Mouse (Mus musculus): ENCODE results near the gene Eif4a2.
"Not testable (repeated sequence)": the region's sequence is repeated elsewhere in the genome, so short reads cannot be mapped to it uniquely, and the experiment has no call there.

Gene Eif4a2

DNA sequence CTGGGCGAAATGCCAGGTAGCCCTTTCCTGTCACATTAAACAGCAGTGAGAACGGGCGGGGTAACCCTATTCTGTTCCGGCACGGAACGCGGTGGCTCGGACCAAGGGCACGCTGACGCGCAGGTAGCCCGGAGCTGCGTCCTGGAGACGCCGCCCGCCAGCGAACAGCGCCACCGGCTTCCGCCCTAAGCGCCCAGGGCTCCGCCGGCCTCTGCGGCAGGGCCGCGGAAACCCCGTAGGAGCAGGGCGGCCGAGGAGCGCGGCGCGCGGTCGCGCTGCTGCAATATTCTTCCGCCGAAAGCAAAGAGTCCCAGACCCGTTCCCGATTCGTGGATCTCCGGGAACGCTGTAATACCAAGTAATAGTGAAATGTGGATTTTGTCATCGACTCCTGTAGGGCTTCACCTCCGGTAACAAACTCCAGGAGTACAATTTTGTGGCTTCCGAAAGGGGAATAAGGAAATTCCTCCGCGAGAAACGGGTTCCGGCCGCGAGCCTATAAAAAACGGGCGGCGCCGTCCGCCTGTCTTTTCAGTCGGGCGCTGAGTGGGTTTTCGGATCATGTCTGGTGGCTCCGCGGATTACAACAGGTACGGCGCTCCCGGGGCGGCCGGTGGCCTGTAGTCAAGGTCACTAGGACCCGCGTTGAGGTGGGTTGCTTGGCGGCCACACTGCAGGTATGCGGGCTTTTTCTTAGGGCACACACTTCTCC is at the start of gene Eif4a2:
TSS of gene Eif4a2 (plus strand) at position 214 of the 712 bp plus-strand sequence.
- DNase-seq (ENCODE audit: low read depth, low spot score): peak; percentile 91

DNA sequence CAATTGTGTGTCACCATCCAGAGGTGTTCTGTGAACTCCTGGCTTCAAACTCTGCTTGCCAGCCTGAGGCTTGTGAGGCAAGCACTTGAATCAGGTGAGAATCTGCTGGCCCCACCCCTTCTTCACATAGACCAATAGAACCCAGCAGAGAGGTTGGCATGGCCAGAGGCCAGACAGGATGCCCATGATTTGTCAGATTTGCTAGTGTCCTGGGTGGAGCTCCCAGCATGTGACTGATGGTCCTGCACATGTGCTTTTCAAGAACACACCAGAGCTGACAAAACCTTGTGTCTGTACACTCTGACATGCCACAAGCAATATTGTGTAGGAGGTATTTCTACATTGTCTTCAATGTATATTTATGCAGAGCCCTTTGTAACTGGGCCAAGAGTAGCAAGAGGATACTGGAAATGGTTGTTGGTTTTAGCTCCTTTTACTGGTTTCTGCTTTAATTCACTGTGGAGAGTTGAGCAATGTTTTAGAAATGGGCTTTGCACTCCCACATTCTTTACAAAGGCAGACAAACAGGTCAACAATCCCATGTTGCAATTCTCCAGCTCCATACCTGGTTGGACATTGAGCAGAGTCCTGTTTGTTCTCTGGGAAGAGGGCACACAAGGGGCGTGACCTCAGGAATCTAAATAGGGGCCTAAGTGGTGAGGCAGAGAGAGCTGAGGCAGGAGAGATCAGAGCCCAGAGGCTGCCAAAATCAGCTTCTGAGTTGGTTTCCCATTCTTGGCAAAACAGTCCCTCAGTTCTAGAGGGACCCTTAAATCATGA is 49.4 kb upstream of the Eif4a2 start, which contains the start of gene Kng1:
TSS of gene Kng1 (plus strand) at position 198 of the 780 bp plus-strand sequence.
- not testable (repeated sequence) for DNase-seq (ENCODE audit: low read depth, low spot score)

DNA sequence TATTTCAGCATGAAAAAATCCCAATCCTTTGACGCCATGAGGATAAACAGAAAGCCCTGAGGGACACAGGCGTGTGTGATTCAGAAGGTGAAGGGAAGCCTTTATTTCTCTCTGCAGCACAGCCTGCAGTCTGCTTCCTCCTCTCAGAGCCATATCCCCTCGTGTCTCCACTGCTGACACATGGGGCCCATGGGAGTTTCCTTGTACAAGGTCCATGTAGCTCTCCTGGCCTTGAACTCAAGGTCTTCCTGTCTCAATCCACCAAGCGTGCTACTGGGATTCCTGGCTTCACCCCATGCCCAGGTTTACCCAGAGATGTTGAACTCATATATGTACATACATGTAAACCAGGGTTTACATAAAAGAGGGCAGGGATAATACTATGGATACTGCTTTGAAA is 47.6 kb upstream of the Eif4a2 start:
- not testable (repeated sequence) for DNase-seq (ENCODE audit: low read depth, low spot score)

DNA sequence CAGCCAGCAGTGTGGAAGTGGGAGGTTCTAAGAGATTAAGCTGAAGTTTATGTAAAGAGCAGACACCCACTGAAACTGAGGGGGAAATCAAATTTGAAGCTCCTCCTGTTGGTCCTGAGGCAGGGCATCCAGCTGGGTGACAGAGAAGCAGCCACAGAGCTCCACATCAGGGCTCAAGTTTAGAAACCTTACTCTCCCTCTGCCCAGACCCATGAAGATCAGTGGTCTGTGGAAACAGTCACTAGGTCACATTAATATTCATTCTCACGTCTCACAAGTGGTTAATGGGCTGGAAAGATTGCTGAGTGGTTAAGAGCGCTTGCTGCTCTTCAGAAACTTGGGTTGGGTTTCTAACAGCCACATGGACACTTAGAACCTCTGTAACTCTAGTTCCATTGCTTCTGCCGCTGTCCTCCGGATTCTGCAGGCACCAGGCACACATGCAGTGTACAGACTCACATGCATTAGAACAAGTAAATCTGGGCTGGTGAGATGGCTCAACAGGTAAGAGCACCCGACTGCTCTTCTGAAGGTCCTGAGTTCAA is 46.4 kb upstream of the Eif4a2 start:
- DNase-seq (ENCODE audit: low read depth, low spot score): not testable (repeated sequence)

DNA sequence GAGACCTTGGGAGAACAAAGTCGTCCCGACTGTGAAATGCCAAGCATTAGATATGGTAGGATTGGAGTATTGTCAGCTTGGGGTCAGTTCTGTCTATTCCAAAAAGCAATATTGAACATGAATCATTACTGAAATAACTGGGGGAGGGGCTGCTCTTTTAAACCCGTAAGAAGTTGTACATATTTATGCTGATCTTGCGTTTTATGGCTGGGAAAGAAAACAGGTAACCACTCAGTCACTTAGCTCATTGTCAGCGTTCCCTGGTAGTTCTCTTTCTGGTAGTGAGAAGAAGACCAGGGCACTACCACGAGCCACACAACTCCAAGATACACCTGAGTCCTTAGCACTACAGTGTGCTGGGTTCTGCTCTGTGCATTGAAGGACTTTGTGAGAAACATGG is 29.7 kb upstream of the Eif4a2 start:
- not testable (repeated sequence) for DNase-seq (ENCODE audit: low read depth, low spot score)

DNA sequence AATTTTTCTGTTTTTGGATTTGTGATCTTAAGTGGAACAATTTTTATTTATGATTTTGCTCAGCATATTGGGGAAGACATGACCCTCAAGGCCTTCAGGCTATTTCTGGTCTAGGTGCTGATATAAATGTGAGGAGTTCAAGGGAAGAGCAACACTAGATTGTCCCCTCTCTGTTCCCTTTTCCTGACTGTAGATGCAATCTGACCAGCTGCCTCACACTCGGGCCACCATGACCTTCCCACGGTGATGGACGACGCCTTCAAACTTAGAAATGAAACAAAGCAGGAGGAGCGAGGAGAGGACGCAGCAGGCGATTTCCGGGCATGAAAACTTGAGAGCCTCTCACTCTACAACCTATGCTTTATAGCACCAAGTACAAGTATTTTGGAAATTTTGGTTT is 20.1 kb upstream of the Eif4a2 start:
- DNase-seq (ENCODE audit: low read depth, low spot score): not testable (repeated sequence)

DNA sequence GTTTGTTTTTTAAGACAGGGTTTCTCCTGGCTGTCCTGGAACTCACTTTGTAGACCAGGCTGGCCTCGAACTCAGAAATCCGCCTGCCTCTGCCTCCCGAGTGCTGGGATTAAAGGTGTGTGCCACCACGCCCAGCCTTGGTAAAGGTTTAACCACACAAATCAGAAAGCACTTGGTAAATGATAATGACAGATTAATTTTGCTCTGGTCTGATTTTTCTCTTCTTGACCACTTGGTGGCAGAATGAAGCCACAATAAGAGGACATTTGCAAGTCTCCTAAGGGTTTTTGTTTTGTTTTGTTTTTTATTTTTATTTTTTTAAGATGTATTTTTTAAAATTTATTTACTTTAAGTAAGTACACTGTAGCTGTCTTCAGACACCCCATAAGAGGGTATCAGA is 19.5 kb upstream of the Eif4a2 start:
- not testable (repeated sequence) for DNase-seq (ENCODE audit: low read depth, low spot score)

DNA sequence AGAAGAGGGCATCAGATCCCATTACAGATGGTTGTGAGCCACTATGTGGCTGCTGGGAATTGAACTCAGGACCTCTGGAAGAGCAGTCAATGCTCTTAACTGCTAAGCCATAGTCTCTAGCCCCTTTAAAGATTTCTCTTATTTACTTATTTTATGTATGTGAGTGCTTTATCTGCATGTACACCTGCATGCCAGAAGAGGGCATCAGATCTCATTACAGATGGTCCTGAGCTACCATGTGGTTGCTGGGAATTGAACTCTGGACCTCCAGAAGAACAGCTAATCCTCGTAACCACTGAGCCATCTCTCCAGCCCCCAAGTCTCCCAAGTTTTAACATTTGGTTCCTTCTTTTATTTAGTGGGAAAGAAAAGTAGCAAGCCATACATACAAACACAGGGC is 18.8 kb upstream of the Eif4a2 start:
- not testable (repeated sequence) for DNase-seq (ENCODE audit: low read depth, low spot score)

DNA sequence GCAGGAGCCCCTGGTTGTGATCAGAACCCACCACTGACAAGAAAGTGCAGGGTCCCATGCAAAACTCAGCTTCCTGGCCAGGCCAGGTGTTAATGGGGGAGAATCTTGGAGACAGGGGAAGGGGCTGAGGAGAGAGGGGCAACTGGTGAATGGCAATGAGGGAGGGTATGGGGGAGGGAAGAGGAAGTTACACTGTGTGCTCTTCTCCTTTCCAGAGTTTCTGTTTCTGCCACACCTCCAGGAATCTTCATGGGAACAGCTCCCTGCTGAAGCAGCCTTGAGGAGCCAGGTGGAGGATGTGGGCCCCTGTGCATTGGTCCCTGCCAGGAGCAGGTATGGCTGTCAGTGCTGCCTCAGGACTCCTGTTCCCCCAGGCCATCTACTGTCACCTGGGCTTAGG is 15.9 kb upstream of the Eif4a2 start:
- not testable (repeated sequence) for DNase-seq (ENCODE audit: low read depth, low spot score)

DNA sequence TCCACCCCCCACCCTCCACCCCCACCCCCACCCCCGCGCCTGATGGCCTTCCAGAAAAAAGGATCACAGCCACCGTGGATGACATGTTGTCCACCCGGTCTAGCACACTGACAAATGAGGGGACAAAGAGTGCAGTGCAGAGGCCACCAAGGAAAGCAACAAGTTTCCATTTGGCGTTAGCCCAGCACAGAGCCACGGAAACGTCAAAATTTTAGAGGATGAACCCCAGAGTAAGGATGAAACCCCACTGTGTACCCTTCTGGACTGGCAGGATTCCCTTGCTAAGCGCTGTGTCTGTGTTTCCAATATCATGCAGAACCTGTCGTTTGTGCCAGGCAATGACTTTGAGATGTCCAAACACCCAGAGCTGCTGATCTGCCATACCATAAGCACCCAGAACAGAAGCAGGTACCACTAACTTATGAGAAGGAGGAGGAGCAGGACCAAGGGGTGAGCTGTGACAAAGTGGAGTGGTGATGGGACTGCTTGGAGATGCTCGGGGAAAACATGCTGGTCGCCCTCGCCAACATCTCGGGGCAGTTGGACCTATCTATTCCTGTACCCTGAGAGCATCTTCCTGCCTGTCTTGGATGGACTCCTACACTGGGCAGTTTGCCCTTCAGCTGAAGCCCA is 13.8 kb upstream of the Eif4a2 start:
- DNase-seq (ENCODE audit: low read depth, low spot score): no peak

DNA sequence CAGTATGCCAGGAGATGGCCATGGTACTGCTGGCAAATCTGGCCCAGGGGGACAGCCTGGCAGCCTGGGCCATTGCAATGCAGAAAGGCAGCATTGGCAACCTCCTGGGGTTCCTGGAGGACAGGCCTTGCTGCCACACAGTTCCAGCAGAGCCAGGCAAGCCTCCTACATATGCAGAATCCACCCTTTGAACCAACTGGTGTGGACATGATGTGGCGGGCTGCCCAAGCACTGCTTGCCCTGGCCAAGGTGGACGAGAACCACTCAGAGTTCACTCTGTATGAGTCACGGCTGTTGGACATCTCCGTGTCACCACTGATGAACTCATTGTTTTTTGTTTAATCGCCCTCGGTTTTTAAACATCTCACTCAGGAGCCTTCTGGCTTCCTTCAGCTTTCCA is 13.1 kb upstream of the Eif4a2 start:
- DNase-seq (ENCODE audit: low read depth, low spot score): no peak

DNA sequence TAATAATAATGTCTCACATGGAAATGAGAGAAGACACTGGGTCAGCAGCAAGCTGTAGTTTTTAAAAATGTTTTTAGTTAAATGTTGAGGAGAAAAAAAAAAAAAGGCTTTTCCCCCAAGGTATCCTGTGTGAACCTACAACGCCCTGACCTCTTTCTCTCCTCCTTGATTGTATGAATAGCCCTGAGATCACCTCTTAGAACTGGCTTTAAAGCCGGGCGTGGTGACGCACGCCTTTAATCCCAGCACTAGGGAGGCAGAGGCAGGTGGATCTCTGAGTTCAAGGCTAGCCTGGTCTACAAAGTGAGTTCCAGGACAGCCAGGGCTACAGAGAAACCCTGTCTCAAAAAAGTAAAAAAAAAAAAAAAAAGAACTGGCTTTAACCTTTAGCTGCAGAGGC is 11.7 kb upstream of the Eif4a2 start:
- DNase-seq (ENCODE audit: low read depth, low spot score): not testable (repeated sequence)

DNA sequence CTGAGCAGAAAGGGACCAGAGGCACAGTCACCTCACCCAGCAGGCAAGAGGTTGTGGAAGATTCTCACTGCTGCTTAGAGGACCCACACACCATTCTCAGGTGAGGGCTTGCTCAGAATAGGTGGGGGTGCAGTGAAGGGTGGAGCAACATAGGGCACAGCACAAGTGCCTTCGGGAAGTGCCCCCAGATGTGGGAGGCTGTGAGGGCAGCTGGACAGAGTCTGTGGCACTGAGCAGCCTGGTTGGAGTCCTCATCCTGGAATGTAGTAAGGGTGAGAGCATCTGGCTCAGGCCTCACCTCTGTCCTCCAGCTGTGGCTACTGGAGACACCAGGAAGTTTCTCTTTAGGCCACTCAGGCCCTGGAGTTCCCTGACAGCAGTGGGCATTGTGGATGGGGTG is 10.4 kb upstream of the Eif4a2 start:
- not testable (repeated sequence) for DNase-seq (ENCODE audit: low read depth, low spot score)

DNA sequence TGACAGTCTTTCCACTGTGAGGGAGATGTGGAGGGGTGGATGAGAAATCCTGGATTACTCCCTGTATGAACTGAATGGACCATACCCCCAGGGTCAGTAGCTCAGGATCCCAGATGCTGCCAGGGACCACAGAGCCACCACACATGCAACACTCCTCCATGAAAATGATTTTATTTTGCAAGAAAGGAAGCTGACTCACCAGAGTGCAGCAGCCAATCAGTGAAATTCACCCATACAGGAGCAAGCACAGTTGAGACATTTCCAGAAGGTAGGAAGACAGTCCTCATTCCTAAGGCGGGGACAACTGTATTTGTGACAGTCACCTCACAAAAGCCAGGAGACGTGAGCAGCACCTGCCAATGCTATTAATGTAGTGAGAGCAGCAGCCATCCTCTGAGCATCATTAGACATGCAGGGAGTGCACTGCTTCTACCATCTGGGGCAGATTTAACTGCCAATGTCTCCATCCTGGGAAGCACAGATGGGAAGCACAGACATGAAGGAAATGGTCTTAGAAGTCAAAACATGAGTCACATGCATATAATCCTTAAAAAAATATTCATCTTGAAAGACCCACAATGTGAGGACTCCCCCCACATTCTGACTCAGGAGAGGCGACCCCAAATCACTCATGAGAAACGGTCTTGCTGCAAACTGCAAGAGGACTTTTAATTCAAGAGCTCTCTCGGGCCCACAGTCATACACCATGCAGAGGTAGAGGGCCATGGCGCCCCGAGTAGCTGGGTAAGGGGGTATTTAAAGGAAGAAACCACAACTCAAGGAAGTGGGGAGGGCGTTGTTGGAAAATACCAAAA is 9.7 kb upstream of the Eif4a2 start:
- DNase-seq (ENCODE audit: low read depth, low spot score): not testable (repeated sequence)

DNA sequence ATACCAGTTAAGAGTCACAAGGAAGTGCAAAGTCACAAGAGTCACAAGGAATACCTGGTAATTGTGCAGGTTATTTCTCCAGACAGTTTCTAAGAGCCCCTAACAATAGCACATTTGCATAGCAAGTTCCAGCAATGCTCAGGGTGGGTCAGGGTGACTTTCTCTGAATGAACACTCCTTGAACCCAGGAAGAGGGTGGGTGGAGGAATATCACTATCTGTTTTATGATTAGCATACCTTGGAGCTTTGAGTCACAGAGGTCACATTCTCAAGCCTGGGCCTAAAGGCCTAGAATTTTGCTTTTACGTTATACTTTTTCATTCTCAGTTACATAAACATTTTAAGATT is 9.2 kb upstream of the Eif4a2 start:
- DNase-seq (ENCODE audit: low read depth, low spot score): not testable (repeated sequence)

DNA sequence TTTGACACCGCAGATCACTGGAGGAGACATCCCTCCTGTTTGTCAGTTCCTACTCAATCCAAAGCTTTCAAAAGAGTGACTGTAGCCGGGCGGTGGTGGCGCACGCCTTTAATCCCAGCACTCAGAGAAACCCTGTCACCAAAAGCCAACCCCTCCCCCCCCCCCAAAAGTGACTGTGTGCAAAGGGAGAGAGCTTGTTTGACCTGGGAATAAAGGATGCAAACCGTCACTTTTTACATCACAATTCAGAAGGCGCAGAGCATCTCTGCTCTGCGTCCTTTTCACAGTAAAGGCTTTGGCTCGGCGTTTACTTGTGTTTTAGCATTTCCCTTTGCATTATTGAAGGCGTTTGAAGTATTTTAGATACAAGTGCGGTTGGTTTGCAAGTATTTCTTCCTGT is 7.6 kb upstream of the Eif4a2 start:
- no peak for DNase-seq (ENCODE audit: low read depth, low spot score)

DNA sequence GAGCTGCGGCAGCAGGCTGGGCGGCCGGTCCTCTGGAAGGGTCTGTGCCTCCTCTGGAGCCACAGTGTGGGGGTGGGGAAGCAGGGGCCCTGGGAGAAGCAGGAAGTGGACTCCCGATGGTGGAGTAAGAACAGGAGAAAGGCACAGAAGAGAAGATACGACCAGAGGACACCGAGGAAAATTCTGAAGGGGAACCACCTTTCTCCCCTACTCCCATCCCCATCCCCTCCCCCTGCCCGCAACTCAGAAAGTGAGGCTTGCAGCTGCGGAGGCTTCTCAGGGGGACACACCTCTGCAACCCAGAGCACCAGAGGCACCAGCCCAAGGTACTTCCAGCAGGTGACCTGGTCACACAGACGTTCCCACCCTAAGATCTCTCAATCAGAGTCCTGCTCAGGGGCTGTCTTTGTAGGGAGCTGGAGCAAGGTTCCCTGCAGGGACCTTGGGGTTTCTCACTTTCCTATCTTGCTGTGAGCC is 7.1 kb upstream of the Eif4a2 start:
- DNase-seq (ENCODE audit: low read depth, low spot score): no peak

DNA sequence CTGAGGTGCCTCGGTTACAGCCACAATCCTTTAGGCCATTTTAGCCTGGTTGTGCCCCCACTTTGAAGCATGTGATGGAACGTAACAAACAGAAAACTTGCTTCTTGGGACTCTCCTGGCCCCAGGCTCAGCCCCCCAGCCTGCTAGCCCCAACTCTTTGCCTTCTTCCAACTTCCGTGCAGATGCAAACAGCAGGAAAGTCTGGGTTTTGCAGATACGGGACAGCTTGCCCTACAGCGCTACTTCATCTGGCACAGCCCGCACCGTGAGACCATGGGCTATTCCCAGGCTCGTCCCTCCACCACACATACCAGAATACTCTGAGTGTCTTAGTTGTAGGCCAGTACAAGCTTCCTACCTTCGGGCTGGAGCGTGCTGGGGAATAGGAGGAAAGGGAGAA is 6.6 kb upstream of the Eif4a2 start:
- no peak for DNase-seq (ENCODE audit: low read depth, low spot score)

DNA sequence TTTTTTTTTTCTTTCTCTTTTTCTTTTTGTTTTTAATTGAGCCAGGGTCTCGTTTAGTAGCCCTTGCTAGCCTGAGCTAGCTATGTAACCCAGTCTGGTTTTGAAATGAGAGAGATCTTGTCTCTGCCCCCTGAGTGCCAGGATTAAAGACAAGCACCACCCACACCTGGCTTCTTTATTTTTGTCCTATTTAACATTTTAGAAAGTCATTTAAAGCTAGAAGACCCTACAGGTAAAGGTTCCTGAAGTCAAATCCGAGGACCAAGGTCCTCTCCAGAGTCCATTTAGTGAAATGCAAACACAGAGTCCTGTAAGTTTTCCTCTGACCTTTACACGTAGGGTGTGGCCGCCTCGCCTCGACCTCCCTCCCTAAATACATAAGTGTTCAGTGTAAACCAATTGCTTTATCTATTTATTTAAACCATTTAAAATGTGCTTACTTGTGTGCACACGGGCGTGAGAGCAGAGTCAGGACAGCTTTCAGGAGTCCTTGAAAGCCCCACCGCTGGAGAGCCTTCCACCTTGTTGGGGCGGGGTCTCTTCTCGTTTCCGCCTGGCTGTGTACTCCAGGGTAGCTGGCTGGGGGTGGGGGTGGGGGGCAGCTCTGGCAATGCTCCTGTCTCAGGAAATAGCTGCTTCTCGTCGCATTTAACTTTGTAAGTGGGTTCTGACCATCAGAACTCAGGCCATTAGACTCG is 4.8 kb upstream of the Eif4a2 start:
- DNase-seq (ENCODE audit: low read depth, low spot score): no peak

DNA sequence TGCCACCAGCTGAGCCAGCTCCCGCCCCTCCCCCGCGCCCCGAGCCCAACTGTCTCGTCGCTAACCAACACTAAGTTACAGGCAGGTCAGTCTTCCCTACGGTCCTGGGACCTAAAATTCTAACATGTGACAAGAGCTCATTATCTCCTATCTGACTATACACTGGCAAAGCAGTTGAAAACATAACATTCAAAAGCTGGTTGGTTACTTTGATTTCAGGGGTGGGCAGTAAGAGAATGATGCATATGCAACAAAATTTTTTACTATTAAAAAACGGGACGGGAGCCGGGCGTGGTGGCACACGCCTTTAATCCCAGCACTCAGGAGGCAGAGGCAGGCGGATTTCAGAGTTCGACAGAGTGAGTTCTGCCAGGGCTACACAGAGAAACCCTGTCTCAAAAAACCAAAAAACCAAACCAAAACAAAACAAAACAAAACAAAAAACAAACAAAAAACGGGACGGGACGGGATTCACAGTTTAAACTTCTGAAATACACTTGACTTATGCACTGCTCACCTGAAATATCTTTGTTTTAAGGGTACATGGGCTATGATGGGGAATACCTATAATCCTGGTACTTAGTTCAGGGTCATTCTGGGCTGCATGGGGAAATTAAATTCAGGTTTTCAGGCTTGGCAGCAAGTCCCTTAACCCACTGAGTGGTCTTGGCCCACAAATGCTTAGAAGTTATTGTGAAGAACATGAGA is 4.1 kb upstream of the Eif4a2 start:
- DNase-seq (ENCODE audit: low read depth, low spot score): no peak

All from retina, postnatal 7 days (tissue).